Mouse (Mus musculus): Measurements from ENCODE around the gene Gm20388.

- TF ChIP-seq EP300 (IDR thresholded peaks at IDR 0.05; ENCODE audit: low read depth) (no peak), CTCF (IDR thresholded peaks at IDR 0.05; ENCODE audit: low read depth) (no peak)
These were observed 1718.0 kb downstream of the Gm20388 start for GRCm38 (mm10) chr8:121628681-121629080.
